ENCODE assay signal across 8 mouse cellular contexts in genomic region chr15:8967573-8968228, GRCm38 (mm10). TPM values are rescaled to one million over a fixed set of nuclear protein-coding genes. Genes with fewer than 3 reads are reported as not detected.
DNase-seq lines count a peak whose midpoint lies in the region; ATAC-seq and TF ChIP-seq lines count a peak whose summit lies in the region.

Gene Ranbp3l, plus strand, starts transcription at chr15:8967949.

- peak; percentile 18 for DNase-seq in adrenal gland, postnatal 10 days
- no peak for DNase-seq in adrenal gland, adult 8-10 months
- peak; percentile 56 for DNase-seq in A20 (ENCODE audit: low read depth, low spot score)
- DNase-seq in stomach, postnatal 0 days (ENCODE audit: low spot score): peak; percentile 18

- peaks cover 5% of the 10 kb centered on the region; the same call in 1 of the 2 replicates for H3K4me1 ChIP-seq in embryonic facial prominence, embryonic 15.5 days
- peaks cover 11% of the 10 kb centered on the region for H3K4me1 ChIP-seq in kidney, embryonic 15.5 days
- no peaks in the 10 kb centered on the region for H3K4me1 ChIP-seq in liver, embryonic 16.5 days (ENCODE audit: control insufficient read depth, low read depth, low read length)
- H3K4me1 ChIP-seq in stomach, postnatal 0 days (replicated peaks; ENCODE audit: control insufficient read depth, insufficient read depth): no peaks in the 10 kb centered on the region

- no peak within 1 kb of the TSS for H3K9ac ChIP-seq in embryonic facial prominence, embryonic 15.5 days
- H3K9ac ChIP-seq in kidney, embryonic 15.5 days: peak within 1 kb of the TSS; percentile 7; the same call in 1 of the 2 replicates
- H3K9ac ChIP-seq in liver, embryonic 16.5 days (ENCODE audit: low read depth, low read length): no peak within 1 kb of the TSS
- H3K9ac ChIP-seq in stomach, postnatal 0 days (ENCODE audit: low read length): peak within 1 kb of the TSS; percentile 50

- H3K4me2 ChIP-seq in embryonic facial prominence, embryonic 15.5 days (replicated peaks): peak within 1 kb of the TSS; percentile 46
- H3K4me2 ChIP-seq in kidney, embryonic 15.5 days: peak within 1 kb of the TSS; percentile 59
- peak within 1 kb of the TSS; percentile 35 for H3K4me2 ChIP-seq in liver, embryonic 16.5 days (ENCODE audit: low read depth, low read length)
- H3K4me2 ChIP-seq in stomach, postnatal 0 days (replicated peaks; ENCODE audit: low read depth): peak within 1 kb of the TSS; percentile 67

- WGBS in embryonic facial prominence, embryonic 15.5 days: 48% methylated on average over 18 of the region's 18 CpGs
- WGBS in kidney, embryonic 15.5 days: 38% methylated on average over 18 of the region's 18 CpGs
- WGBS in liver, embryonic 16.5 days (ENCODE audit: insufficient replicate concordance): 56% methylated on average over 18 of the region's 18 CpGs
- 16% methylated on average over 18 of the region's 18 CpGs for WGBS in stomach, postnatal 0 days

- no peaks in the 10 kb centered on the region for H3K27me3 ChIP-seq in embryonic facial prominence, embryonic 15.5 days
- no peaks in the 10 kb centered on the region for H3K27me3 ChIP-seq in kidney, embryonic 15.5 days
- no peaks in the 10 kb centered on the region for H3K27me3 ChIP-seq in liver, embryonic 16.5 days (ENCODE audit: control insufficient read depth, insufficient read depth, low read depth, low read length)
- H3K27me3 ChIP-seq in stomach, postnatal 0 days (ENCODE audit: control insufficient read depth, insufficient read depth, low read length): no peaks in the 10 kb centered on the region

- no peak for TF ChIP-seq CTCF in stomach, postnatal 0 days (IDR thresholded peaks at IDR 0.05; ENCODE audit: low read depth)

- 0 out of 2 replicates have a peak, but pooled peaks have one; percentile 27 for ATAC-seq in embryonic facial prominence, embryonic 15.5 days (ENCODE audit: insufficient number of reproducible peaks, low FRiP score, low TSS enrichment, low read depth)
- peak; percentile 58 for ATAC-seq in kidney, embryonic 15.5 days (replicated peaks; ENCODE audit: low FRiP score)
- ATAC-seq in liver, embryonic 16.5 days (ENCODE audit: low read depth): peak; percentile 45; the same call in 1 of the 2 replicates
- peak; percentile 47; the same call in 1 of the 2 replicates for ATAC-seq in stomach, postnatal 0 days (ENCODE audit: low FRiP score, low TSS enrichment)
- ATAC-seq in megakaryocyte, adult 5-6 weeks (ENCODE audit: poor library complexity, severe bottlenecking): no peak

- peak within 1 kb of the TSS; percentile 21 for H3K4me3 ChIP-seq in embryonic facial prominence, embryonic 15.5 days (replicated peaks)
- H3K4me3 ChIP-seq in kidney, embryonic 15.5 days (replicated peaks): peak within 1 kb of the TSS; percentile 36
- H3K4me3 ChIP-seq in liver, embryonic 16.5 days (ENCODE audit: low read depth, low read length): peak within 1 kb of the TSS; percentile 45
- H3K4me3 ChIP-seq in stomach, postnatal 0 days (ENCODE audit: low read depth, low read length): peak within 1 kb of the TSS; percentile 42

- no peaks in the 10 kb centered on the region for H3K36me3 ChIP-seq in embryonic facial prominence, embryonic 15.5 days
- no peaks in the 10 kb centered on the region for H3K36me3 ChIP-seq in kidney, embryonic 15.5 days
- H3K36me3 ChIP-seq in liver, embryonic 16.5 days (ENCODE audit: control insufficient read depth, insufficient read depth): no peaks in the 10 kb centered on the region
- H3K36me3 ChIP-seq in stomach, postnatal 0 days (ENCODE audit: control insufficient read depth, insufficient read depth, low read length): no peaks in the 10 kb centered on the region

- no peak for TF ChIP-seq EP300 in stomach, postnatal 0 days (optimal IDR thresholded peaks at IDR 0.05)

- no peaks in the 10 kb centered on the region for H3K9me3 ChIP-seq in embryonic facial prominence, embryonic 15.5 days (replicated peaks)
- H3K9me3 ChIP-seq in kidney, embryonic 15.5 days (replicated peaks): no peaks in the 10 kb centered on the region
- no peaks in the 10 kb centered on the region for H3K9me3 ChIP-seq in liver, embryonic 16.5 days (replicated peaks; ENCODE audit: control insufficient read depth, low read length)
- no peaks in the 10 kb centered on the region for H3K9me3 ChIP-seq in stomach, postnatal 0 days (ENCODE audit: control insufficient read depth, low read length)

- H3K27ac ChIP-seq in embryonic facial prominence, embryonic 15.5 days (replicated peaks): no peak within 1 kb of the TSS
- peak within 1 kb of the TSS; percentile 74 for H3K27ac ChIP-seq in kidney, embryonic 15.5 days
- H3K27ac ChIP-seq in liver, embryonic 16.5 days (ENCODE audit: low read length): no peak within 1 kb of the TSS
- no peak within 1 kb of the TSS for H3K27ac ChIP-seq in stomach, postnatal 0 days (replicated peaks)

RNA-seq across cellular contexts. Expression of gene Ranbp3l, which starts in this region (rescaled TPM):
- total RNA-seq in adrenal gland, postnatal 10 days (2021): under 1 TPM; 0.18 to 0.21 TPM
- total RNA-seq in adrenal gland, adult 8-10 months (2022): not detected
- 2.4 and 3.0 TPM in 2 replicates for polyA plus RNA-seq in embryonic facial prominence, embryonic 15.5 days (2015; fragmentation: Nextera tagmentation; extraction: Ambion mirVana)
- polyA plus RNA-seq in kidney, embryonic 15.5 days (2015; fragmentation: Nextera tagmentation; extraction: Ambion mirVana): 1.9 and 2.3 TPM in 2 replicates
- 0.51 and 1.1 TPM in 2 replicates for polyA plus RNA-seq in liver, embryonic 16.5 days (2015; fragmentation: Nextera tagmentation; extraction: Ambion mirVana)
- polyA plus RNA-seq in stomach, postnatal 0 days (2015; fragmentation: Nextera tagmentation; extraction: Ambion mirVana): 0.41 and 0.42 TPM in 2 replicates
- total RNA-seq in megakaryocyte, adult 5-6 weeks (2015): not detected in 2 replicates
- not detected in 2 replicates for total RNA-seq in megakaryocyte, adult 5-6 weeks (2017)

Comparison
In these comparisons a context has a peak if more than half of its experiments do, and no peak if none do; other contexts are left out.
1. Peak in DNase-seq in adrenal gland, postnatal 10 days; RNA of the gene not detected or under 1 TPM.
2. Peak in DNase-seq, ATAC-seq, H3K4me3 ChIP-seq, H3K9ac ChIP-seq and H3K4me2 ChIP-seq in stomach, postnatal 0 days; RNA of the gene not detected or under 1 TPM.